Comparison of ENCODE assay signal across 1 mouse cellular context in the genomic region with DNA sequence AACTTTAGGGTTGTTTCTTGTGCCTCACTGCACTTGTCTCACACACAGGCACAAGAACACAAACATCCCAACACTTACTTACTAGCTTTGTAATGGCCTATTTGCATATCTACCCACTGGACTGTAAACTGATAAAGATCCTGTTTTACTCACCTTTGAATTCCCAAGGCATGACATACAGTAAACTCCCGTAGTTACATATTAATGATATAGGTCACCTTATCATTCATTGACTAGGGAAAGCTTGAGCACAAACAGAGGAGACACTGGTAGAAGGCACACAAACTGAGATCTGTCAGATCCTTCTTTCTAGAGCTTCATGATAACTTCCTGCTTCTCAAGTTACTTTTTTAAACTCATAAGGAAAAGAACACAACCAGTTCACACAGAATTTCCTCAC.
TF ChIP-seq lines count a peak whose summit lies in the region.

No protein-coding gene starts in this region.

TF ChIP-seq in MEL, 35 proteins besides CTCF, POLR2A, EP300 and RAD21:
- TF ChIP-seq HCFC1 (IDR thresholded peaks at IDR 0.05; ENCODE audit: low read depth, low read length) (no peak), GATA1 (IDR thresholded peaks at IDR 0.05; ENCODE audit: low read depth, low read length) (0 out of 2 replicates have a peak, but pooled peaks have one; percentile 14), NELFE (IDR thresholded peaks at IDR 0.05; ENCODE audit: low read depth, low read length) (no peak)
